Mouse (Mus musculus): ENCODE measurements around the gene Gm10645. TPM values are rescaled to one million over a fixed set of nuclear protein-coding genes. Genes with fewer than 3 reads are reported as not detected.

Gene Gm10645
- 2.8 and 4.1 TPM in 2 replicates for polyA plus RNA-seq (2014; fragmentation: Nextera tagmentation; extraction: Ambion mirVana)

DNA sequence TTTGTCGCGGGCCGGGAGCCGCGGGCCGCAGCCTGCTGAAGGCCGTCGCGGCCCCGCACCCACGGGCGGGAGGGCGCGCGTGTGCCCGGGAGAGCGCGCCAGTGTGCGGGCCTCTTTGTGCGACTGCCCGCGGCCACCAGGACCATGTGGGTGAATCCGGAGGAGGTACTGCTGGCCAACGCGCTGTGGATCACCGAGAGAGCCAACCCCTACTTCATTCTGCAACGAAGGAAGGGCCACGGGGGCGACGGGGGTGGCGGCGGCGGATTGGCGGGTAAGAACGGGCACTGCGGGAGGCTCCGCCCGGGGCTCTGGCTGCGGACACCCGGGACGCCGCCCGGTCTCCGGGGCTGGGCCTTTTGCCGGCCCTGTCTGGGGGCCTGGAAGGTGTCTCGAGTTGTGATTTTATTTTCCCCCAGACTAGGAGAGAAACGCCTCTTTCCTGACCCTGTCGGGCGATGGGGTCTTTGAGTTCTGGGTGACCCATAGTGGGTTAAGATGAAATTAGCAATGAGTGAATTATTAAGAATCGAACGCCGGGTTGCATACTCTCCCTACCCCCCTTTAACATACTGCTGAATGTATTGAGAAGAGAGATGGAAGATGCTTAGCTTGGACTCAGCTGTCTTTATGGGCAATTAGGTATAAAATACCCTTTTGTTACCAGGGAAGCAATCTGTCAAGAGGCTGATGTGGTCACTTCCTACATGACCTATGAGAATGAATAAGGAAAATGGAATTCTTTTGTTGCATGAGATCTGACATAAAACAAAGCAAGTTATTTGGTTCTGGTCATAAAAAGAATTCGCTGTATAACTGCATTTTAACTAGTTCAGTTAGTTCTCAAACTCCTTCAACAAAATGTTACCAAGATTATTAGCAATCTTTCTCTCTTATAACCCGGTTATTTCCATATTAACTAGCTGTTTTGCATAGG is at the start of gene Gm10645:
Gm10645 (minus strand) TSS at position 240 of the 937 bp plus-strand sequence.
- peak; percentile 67 for ATAC-seq (replicated peaks; ENCODE audit: low FRiP score)
- Histone ChIP-seq H3K4me1 (replicated peaks; ENCODE audit: control insufficient read depth, insufficient read depth, low read length) (no peaks in the 10 kb centered on the region), H3K9ac (ENCODE audit: low read length) (peak within 1 kb of the TSS; percentile 97), H3K27ac (ENCODE audit: low read depth, low read length) (peak within 1 kb of the TSS; percentile 80), H3K27me3 (ENCODE audit: control insufficient read depth, insufficient read depth, low read length) (no peaks in the 10 kb centered on the region), H3K36me3 (ENCODE audit: control insufficient read depth, insufficient read depth, low read length) (no peaks in the 10 kb centered on the region), H3K4me3 (ENCODE audit: low read depth, low read length) (peak within 1 kb of the TSS; percentile 80), H3K9me3 (ENCODE audit: control insufficient read depth, low read length) (no peaks in the 10 kb centered on the region), H3K4me2 (ENCODE audit: low read depth, low read length, severe bottlenecking) (peak within 1 kb of the TSS; percentile 77)
- WGBS, result 2% methylated on average over 54 of the region's 54 CpGs
- DNase-seq (ENCODE audit: low spot score), result peak; percentile 75

DNA sequence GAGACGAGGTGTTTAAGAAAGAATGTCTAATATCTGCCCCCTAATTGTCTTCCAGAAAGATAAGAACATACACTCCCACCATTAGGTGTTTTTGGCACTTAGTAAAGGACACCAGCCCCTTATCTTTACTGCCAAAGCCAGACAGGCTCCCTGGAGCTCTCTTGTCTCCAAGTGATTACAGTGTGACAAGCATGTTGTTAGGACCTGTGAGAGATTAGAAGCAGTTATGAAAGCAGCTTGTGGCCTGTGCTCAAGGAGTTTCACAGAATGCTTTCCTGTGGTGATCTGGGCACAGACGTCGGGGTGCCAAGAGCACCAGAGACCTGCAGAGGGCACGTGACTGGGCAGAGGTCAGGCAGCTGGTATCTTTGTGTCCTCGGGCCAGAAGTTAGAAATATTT is 49.1 kb upstream of the Gm10645 start:
- Histone ChIP-seq H3K27ac (ENCODE audit: low read depth, low read length) (no peak overlapping the region), H3K4me3 (ENCODE audit: low read depth, low read length) (no peak overlapping the region), H3K9me3 (ENCODE audit: control insufficient read depth, low read length) (no peaks in the 10 kb centered on the region), H3K9ac (ENCODE audit: low read length) (no peak overlapping the region), H3K27me3 (ENCODE audit: control insufficient read depth, insufficient read depth, low read length) (no peaks in the 10 kb centered on the region), H3K4me2 (ENCODE audit: low read depth, low read length, severe bottlenecking) (no peak overlapping the region), H3K36me3 (ENCODE audit: control insufficient read depth, insufficient read depth, low read length) (no peaks in the 10 kb centered on the region), H3K4me1 (replicated peaks; ENCODE audit: control insufficient read depth, insufficient read depth, low read length) (no peaks in the 10 kb centered on the region)
- DNase-seq (ENCODE audit: low spot score), result no peak
- 70% methylated on average over 5 of the region's 5 CpGs for WGBS
- ATAC-seq (replicated peaks; ENCODE audit: low FRiP score), result no peak

DNA sequence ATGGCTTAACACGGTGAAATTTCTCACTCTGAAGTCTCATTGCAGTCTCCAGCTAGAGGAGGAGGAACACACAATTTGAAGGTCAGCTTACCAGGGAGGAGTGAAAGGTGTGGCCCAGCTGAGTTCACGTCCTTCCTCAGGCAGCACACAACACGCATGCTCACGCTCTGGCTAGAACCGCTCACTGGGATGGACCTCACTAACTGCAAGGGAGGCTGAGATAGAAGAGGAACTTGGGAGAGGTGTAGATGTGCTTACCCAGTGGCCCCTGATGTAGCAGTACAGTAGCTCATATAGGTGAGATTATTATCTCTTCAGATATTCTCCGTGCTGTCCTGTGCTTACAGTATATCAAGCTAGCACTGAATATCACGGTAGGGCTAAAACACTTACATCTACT is 44.7 kb upstream of the Gm10645 start:
- ATAC-seq (replicated peaks; ENCODE audit: low FRiP score) (no peak), DNase-seq (ENCODE audit: low spot score) (no peak)
- no peaks in the 10 kb centered on the region for H3K36me3 ChIP-seq (ENCODE audit: control insufficient read depth, insufficient read depth, low read length)
- H3K27ac ChIP-seq (ENCODE audit: low read depth, low read length), result no peak overlapping the region
- no peaks in the 10 kb centered on the region for H3K9me3 ChIP-seq (ENCODE audit: control insufficient read depth, low read length)
- no peaks in the 10 kb centered on the region for H3K4me1 ChIP-seq (replicated peaks; ENCODE audit: control insufficient read depth, insufficient read depth, low read length)
- 95% methylated on average over 7 of the region's 7 CpGs for WGBS
- H3K9ac ChIP-seq (ENCODE audit: low read length), result no peak overlapping the region
- no peaks in the 10 kb centered on the region for H3K27me3 ChIP-seq (ENCODE audit: control insufficient read depth, insufficient read depth, low read length)
- H3K4me3 ChIP-seq (ENCODE audit: low read depth, low read length), result no peak overlapping the region
- no peak overlapping the region for H3K4me2 ChIP-seq (ENCODE audit: low read depth, low read length, severe bottlenecking)

DNA sequence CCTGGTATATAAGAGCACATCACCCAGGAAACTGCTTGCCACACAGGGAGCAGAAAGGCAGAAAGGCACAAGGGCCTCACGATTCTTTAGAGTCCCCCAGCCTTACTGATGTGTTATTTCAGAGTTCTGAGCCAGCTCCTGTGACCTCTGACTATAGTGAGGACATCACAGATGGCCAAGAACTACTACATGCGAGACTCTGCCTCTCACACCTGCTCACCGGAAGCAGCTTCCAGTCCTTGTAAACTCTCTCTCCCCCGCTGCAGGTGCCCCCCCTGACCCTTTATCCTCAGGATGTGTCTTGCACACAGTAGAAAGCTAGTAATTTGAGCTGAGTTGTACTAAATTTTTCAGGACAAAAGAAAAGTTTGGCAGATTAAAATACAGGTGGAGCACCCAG is 43.6 kb upstream of the Gm10645 start:
- Histone ChIP-seq H3K9me3 (ENCODE audit: control insufficient read depth, low read length) (no peaks in the 10 kb centered on the region), H3K36me3 (ENCODE audit: control insufficient read depth, insufficient read depth, low read length) (no peaks in the 10 kb centered on the region), H3K4me3 (ENCODE audit: low read depth, low read length) (no peak overlapping the region), H3K27me3 (ENCODE audit: control insufficient read depth, insufficient read depth, low read length) (no peaks in the 10 kb centered on the region), H3K27ac (ENCODE audit: low read depth, low read length) (no peak overlapping the region), H3K9ac (ENCODE audit: low read length) (no peak overlapping the region), H3K4me1 (replicated peaks; ENCODE audit: control insufficient read depth, insufficient read depth, low read length) (no peaks in the 10 kb centered on the region), H3K4me2 (ENCODE audit: low read depth, low read length, severe bottlenecking) (no peak overlapping the region)
- WGBS, result 83% methylated on average over 4 of the region's 4 CpGs
- no peak for ATAC-seq (replicated peaks; ENCODE audit: low FRiP score)
- DNase-seq (ENCODE audit: low spot score), result no peak

DNA sequence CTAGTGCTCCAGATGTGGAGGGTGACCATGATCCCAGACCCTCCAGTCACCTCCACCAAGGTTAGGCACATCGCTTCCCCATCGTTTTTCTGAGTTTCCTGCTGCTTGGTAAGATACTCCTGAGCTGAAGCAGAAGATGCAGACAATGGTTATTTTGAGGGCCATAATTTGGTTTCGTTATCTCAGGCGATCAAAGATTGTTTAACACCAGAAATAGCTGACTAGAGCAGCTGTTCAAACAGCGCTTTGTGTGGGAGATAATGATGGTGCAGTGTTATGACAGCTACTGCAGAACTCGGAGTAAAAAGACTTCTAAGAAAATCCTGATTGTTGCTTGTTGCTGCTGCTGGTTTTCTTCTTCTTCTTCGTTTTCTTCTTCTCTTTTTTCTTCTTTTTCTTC is 39.9 kb upstream of the Gm10645 start:
- no peaks in the 10 kb centered on the region for H3K36me3 ChIP-seq (ENCODE audit: control insufficient read depth, insufficient read depth, low read length)
- no peak overlapping the region for H3K4me2 ChIP-seq (ENCODE audit: low read depth, low read length, severe bottlenecking)
- no peaks in the 10 kb centered on the region for H3K27me3 ChIP-seq (ENCODE audit: control insufficient read depth, insufficient read depth, low read length)
- no peaks in the 10 kb centered on the region for H3K4me1 ChIP-seq (replicated peaks; ENCODE audit: control insufficient read depth, insufficient read depth, low read length)
- no peak overlapping the region for H3K4me3 ChIP-seq (ENCODE audit: low read depth, low read length)
- H3K27ac ChIP-seq (ENCODE audit: low read depth, low read length), result no peak overlapping the region
- no peak for ATAC-seq (replicated peaks; ENCODE audit: low FRiP score)
- 83% methylated on average over 7 of the region's 7 CpGs for WGBS
- no peak for DNase-seq (ENCODE audit: low spot score)
- no peaks in the 10 kb centered on the region for H3K9me3 ChIP-seq (ENCODE audit: control insufficient read depth, low read length)
- H3K9ac ChIP-seq (ENCODE audit: low read length), result no peak overlapping the region

DNA sequence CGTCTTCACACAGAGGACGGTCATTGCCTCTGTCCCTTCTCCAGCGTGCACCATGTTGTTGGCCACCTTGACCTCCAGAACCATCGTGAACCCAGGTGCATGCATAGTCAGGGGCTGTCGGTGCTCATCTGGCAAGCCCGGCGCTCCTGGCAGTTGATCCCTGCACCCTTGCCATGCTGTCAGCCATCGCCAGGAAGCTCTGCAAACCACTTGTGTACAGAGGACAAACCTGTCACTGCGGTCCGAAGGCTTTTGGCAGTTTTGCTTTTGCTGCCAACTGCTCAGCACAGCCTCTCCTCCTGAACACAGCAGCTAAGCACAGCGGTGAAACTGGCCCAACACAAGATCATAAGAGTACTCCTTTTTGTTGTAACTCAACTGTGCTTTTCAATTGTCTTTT is 37.0 kb upstream of the Gm10645 start:
- DNase-seq (ENCODE audit: low spot score) (no peak), ATAC-seq (replicated peaks; ENCODE audit: low FRiP score) (no peak)
- Histone ChIP-seq H3K4me1 (replicated peaks; ENCODE audit: control insufficient read depth, insufficient read depth, low read length) (no peaks in the 10 kb centered on the region), H3K27me3 (ENCODE audit: control insufficient read depth, insufficient read depth, low read length) (no peaks in the 10 kb centered on the region), H3K9ac (ENCODE audit: low read length) (no peak overlapping the region), H3K4me3 (ENCODE audit: low read depth, low read length) (no peak overlapping the region), H3K4me2 (ENCODE audit: low read depth, low read length, severe bottlenecking) (no peak overlapping the region), H3K27ac (ENCODE audit: low read depth, low read length) (no peak overlapping the region), H3K36me3 (ENCODE audit: control insufficient read depth, insufficient read depth, low read length) (no peaks in the 10 kb centered on the region), H3K9me3 (ENCODE audit: control insufficient read depth, low read length) (no peaks in the 10 kb centered on the region)
- 92% methylated on average over 11 of the region's 11 CpGs for whole genome bisulfite sequencing

DNA sequence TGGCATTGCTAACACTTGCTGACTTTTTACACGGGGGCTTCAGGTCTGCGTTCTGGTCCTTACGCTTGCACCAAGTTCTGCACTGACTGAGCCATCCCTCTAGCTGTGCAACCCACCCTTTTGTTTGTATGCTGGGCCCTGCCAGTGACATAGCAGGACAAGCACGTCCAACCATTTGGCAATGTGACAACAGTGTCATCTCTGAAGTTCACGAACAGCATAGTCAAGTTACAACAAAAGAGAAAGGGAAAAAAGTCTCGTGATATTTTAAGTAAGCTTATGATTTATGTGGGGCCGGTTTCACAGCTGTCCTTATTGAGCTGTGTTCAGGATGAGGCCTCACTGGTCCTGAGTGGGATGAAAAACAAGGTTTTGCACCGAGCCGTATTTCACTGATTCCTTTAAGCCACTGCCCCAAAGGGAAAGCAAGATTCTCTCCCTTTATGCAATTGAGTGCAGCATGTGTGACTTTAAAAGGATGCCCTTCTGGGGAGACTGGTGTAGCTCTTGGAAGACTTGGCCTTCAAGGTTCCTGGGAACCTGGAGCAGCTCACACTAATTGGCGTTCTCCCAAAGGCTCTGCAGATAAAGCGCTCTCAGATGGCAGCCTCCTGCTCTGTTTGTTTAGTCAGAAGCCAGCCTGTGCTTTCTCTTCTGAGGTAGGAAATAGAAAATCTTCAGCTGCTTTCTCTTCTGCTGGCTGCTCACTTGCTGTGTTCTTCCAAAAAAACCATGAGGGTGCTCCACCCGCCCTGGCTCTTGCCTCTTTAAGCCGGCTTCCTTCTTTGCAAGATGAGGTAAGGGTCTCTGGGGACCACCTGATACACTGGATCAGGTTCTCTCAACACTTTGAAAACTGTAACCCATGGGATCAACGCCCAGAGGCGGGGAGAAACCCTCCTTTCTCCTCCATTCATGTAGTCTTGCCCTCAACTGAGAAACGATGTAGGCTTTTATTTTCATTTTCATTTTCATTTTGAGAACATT is 34.5 kb upstream of the Gm10645 start:
- H3K4me3 ChIP-seq (ENCODE audit: low read depth, low read length), result no peak overlapping the region
- H3K36me3 ChIP-seq (ENCODE audit: control insufficient read depth, insufficient read depth, low read length), result no peaks in the 10 kb centered on the region
- no peak overlapping the region for H3K9ac ChIP-seq (ENCODE audit: low read length)
- no peak for DNase-seq (ENCODE audit: low spot score)
- H3K9me3 ChIP-seq (ENCODE audit: control insufficient read depth, low read length), result no peaks in the 10 kb centered on the region
- no peaks in the 10 kb centered on the region; the same call in 1 of the 2 replicates for H3K4me1 ChIP-seq (replicated peaks; ENCODE audit: control insufficient read depth, insufficient read depth, low read length)
- no peak for ATAC-seq (replicated peaks; ENCODE audit: low FRiP score)
- H3K4me2 ChIP-seq (ENCODE audit: low read depth, low read length, severe bottlenecking), result no peak overlapping the region
- H3K27ac ChIP-seq (ENCODE audit: low read depth, low read length), result no peak overlapping the region
- no peaks in the 10 kb centered on the region for H3K27me3 ChIP-seq (ENCODE audit: control insufficient read depth, insufficient read depth, low read length)
- 86% methylated on average over 16 of the region's 16 CpGs for WGBS

DNA sequence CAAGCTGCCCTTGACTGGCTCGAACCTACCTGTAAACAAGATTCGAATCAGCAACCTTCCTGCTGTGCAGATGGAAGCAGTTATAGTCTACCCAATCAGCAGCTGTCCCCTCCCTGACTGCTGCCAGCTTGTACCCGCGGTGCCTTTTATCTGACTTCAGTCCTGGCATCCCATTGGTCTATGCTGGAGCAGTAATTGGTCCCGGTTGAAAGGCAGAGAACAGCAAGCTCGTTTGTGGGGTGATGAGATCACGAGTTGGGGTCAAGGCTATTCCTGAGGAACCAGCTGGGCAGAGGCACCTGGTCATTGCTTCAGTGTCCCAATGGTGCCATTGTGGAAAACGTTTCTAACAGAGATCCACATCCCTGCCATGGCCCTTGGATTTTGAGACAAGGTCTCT is 33.7 kb upstream of the Gm10645 start:
- Histone ChIP-seq H3K27me3 (ENCODE audit: control insufficient read depth, insufficient read depth, low read length) (no peaks in the 10 kb centered on the region), H3K4me1 (replicated peaks; ENCODE audit: control insufficient read depth, insufficient read depth, low read length) (no peaks in the 10 kb centered on the region; the same call in 1 of the 2 replicates), H3K9me3 (ENCODE audit: control insufficient read depth, low read length) (no peaks in the 10 kb centered on the region), H3K36me3 (ENCODE audit: control insufficient read depth, insufficient read depth, low read length) (no peaks in the 10 kb centered on the region), H3K27ac (ENCODE audit: low read depth, low read length) (no peak overlapping the region), H3K9ac (ENCODE audit: low read length) (no peak overlapping the region), H3K4me3 (ENCODE audit: low read depth, low read length) (no peak overlapping the region), H3K4me2 (ENCODE audit: low read depth, low read length, severe bottlenecking) (no peak overlapping the region)
- ATAC-seq (replicated peaks; ENCODE audit: low FRiP score) (no peak), DNase-seq (ENCODE audit: low spot score) (no peak)
- WGBS, result 69% methylated on average over 8 of the region's 8 CpGs
